Mouse (Mus musculus): ENCODE results near the gene Ppp1r26. TPM values are rescaled to one million over a fixed set of nuclear protein-coding genes. Genes with fewer than 3 reads are reported as not detected.

Gene Ppp1r26
- polyA plus RNA-seq, 1 experiment from 2014 or later: 5.4 TPM

DNA sequence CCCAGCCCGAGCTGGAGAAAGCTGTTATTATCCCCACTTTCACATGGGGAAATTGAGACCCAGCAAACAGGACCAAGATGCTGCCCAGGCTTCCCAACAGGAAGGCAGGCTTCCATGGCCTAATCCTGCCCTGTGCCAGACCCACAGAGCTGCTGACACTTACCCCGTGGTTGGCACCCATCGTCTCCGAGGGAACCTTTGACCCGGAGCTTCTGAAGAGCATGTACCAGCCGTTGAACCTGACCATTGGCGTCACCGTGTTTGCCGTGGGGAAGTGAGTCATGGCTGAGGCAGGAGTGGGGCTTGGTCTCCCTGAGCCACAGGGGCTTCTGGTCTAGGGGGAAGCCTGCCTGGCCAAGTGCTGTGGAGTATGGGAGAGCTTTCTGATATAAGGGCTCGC lies 56.4 kb downstream of the Ppp1r26 start:
- Histone ChIP-seq H3K4me3 (replicated peaks) (no peak overlapping the region), H3K36me3 (no peaks in the 10 kb centered on the region), H3K27ac (no peak overlapping the region), H3K27me3 (no peaks in the 10 kb centered on the region), H3K4me2 (no peak overlapping the region), H3K9me3 (replicated peaks) (no peaks in the 10 kb centered on the region), H3K9ac (no peak overlapping the region), H3K4me1 (no peaks in the 10 kb centered on the region)
- no peak for ATAC-seq (replicated peaks; ENCODE audit: low FRiP score)
- 88% methylated on average over 10 of the region's 10 CpGs for WGBS

DNA sequence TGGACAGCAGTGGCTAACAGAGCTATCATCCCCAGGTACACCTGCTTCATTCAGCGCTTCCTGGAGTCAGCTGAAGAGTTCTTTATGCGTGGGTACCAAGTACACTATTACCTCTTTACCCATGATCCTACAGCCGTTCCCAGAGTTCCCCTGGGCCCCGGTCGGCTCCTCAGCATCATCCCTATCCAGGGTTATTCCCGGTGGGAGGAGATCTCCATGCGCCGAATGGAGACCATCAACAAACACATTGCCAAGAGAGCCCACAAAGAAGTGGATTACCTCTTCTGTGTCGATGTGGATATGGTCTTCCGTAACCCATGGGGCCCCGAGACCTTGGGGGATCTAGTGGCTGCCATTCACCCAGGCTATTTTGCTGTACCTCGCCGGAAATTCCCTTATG lies 58.1 kb downstream of the Ppp1r26 start:
- Histone ChIP-seq H3K4me3 (replicated peaks) (no peak overlapping the region), H3K4me1 (no peaks in the 10 kb centered on the region), H3K36me3 (no peaks in the 10 kb centered on the region), H3K9me3 (replicated peaks) (no peaks in the 10 kb centered on the region), H3K27me3 (no peaks in the 10 kb centered on the region), H3K4me2 (no peak overlapping the region), H3K9ac (no peak overlapping the region), H3K27ac (no peak overlapping the region)
- ATAC-seq (replicated peaks; ENCODE audit: low FRiP score): no peak
- 89% methylated on average over 13 of the region's 13 CpGs for WGBS

Other genes with a start within 250 kb of the Ppp1r26 start
- gene 1700007K13Rik, start 19.5 kb downstream of the Ppp1r26 start, polyA plus RNA-seq (2015; fragmentation: Nextera tagmentation; extraction: Ambion mirVana): 0.52 TPM in 1 of 2 replicates, not detected in the other
- gene Mrps2, start 21.3 kb downstream of the Ppp1r26 start, polyA plus RNA-seq (2015; fragmentation: Nextera tagmentation; extraction: Ambion mirVana): 62.0 and 64.0 TPM in 2 replicates
- gene Gbgt1, start 50.1 kb downstream of the Ppp1r26 start, polyA plus RNA-seq (2015; fragmentation: Nextera tagmentation; extraction: Ambion mirVana): 5.8 and 6.5 TPM in 2 replicates
- gene Gm10134, start 59.3 kb downstream of the Ppp1r26 start, polyA plus RNA-seq (2015; fragmentation: Nextera tagmentation; extraction: Ambion mirVana): 10.6 and 12.6 TPM in 2 replicates
- gene Ralgds, start 66.3 kb downstream of the Ppp1r26 start, polyA plus RNA-seq (2015; fragmentation: Nextera tagmentation; extraction: Ambion mirVana): 22.6 and 30.5 TPM in 2 replicates
- gene Cel, start 116.6 kb downstream of the Ppp1r26 start, polyA plus RNA-seq (2015; fragmentation: Nextera tagmentation; extraction: Ambion mirVana): 0.34 TPM in 1 of 2 replicates, not detected in the other
- gene Gtf3c5, start 137.0 kb downstream of the Ppp1r26 start, polyA plus RNA-seq (2015; fragmentation: Nextera tagmentation; extraction: Ambion mirVana): 44.3 and 48.8 TPM in 2 replicates
- 0.69 and 1.1 TPM in 2 replicates for gene Gfi1b, start 175.2 kb downstream of the Ppp1r26 start, polyA plus RNA-seq (2015; fragmentation: Nextera tagmentation; extraction: Ambion mirVana)
- gene Tsc1, start 194.4 kb downstream of the Ppp1r26 start, polyA plus RNA-seq (2015; fragmentation: Nextera tagmentation; extraction: Ambion mirVana): 18.4 and 22.9 TPM in 2 replicates

Data from kidney, embryonic 15.5 days (tissue).